Mouse (Mus musculus) lung, adult 2 months (tissue): Measurements from ENCODE around the gene Aldh16a1.

ENCODE experiments used
- CTCF ChIP-seq: fragments of 200-500 bp; IDR thresholded peaks from 2 replicates; pipeline ENCODE4 v1.5.1; 2011; ENCODE audit warnings: mild to moderate bottlenecking, low read length, control low read depth; ENCODE audit not compliant: insufficient read depth
- POLR2A ChIP-seq: fragments of 200-500 bp; IDR thresholded peaks from 2 replicates; pipeline ENCODE4 v1.6.1; 2011; ENCODE audit warnings: low read depth, mild to moderate bottlenecking, control low read depth, low read length, borderline replicate concordance; ENCODE audit errors: extremely low read depth

DNA sequence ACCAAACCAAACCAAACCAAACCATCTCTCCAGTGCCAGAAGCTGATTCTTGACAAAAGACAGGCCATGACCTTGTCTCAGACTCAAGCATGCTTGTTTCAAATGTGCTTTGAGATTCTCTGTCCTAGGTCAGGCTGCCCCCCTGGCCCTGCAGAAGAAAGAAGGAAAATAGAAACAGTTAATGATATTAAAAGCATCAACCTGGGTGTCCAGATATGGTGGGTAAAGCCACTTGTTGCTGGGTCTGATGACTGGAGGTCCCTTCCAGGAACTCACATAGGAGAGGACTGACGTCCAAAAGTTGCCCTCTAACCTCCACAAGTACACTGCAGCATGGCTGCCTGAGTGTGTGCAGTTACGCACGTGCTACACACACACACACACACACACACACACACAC is 6.5 kb upstream of the Aldh16a1 start:
- no peak for TF ChIP-seq CTCF
- TF ChIP-seq POLR2A = no peak
